Mouse (Mus musculus) C2C12 (cell line): ENCODE data around the gene Cldn24.

Source experiments
- CTCF ChIP-seq: IDR thresholded peaks from one replicate; pipeline ENCODE4 v1.5.1; 2011; ENCODE audit not compliant: control insufficient read depth, insufficient read depth, insufficient read length
- MAX ChIP-seq: IDR thresholded peaks from one replicate; pipeline ENCODE4 v1.6.1; 2011; ENCODE audit warnings: mild to moderate bottlenecking, control low read depth

- TF ChIP-seq MAX: no peak
- TF ChIP-seq CTCF: no peak
Observed at GRCm38 (mm10) chr8:47799438-47799837, 22.5 kb upstream of the Cldn24 start.
